In the genomic region with DNA sequence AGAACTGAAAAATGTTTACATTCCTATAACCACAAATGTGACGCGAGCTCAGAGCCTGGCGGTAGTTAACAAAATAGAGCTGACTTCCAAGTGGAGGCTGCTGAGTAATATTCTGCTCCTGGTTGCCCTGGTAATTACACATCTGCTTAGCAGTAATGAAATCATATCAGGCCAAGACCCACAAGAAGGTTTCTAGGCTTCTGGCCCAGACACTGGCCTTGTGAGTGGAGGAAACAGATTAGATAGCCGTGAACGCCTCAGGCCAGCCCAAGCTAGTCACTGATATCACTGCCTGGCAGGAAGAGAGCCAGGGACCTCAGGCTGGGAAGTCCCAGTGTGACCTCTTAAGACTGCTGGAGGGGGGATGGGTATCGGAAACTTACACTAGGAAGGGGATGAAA, we compare ENCODE assay signal across 8 mouse cellular contexts. TPM values are rescaled to one million over a fixed set of nuclear protein-coding genes. Genes with fewer than 3 reads are reported as not detected.
DNase-seq lines count a peak whose midpoint lies in the region; ATAC-seq and TF ChIP-seq lines count a peak whose summit lies in the region.

No protein-coding gene starts in this region.

- ATAC-seq in hindbrain, embryonic 12.5 days (ENCODE audit: low FRiP score): no peak
- ATAC-seq in hindbrain, embryonic 16.5 days: peak; percentile 52; the same call in 1 of the 2 replicates
- ATAC-seq in liver, embryonic 13.5 days (ENCODE audit: low read depth): peak; percentile 92

- no peak overlapping the region for H3K4me3 ChIP-seq in hindbrain, embryonic 10.5 days
- H3K4me3 ChIP-seq in hindbrain, embryonic 12.5 days: no peak overlapping the region
- H3K4me3 ChIP-seq in hindbrain, embryonic 16.5 days (ENCODE audit: low read length): no peak overlapping the region
- H3K4me3 ChIP-seq in liver, embryonic 13.5 days (replicated peaks): no peak overlapping the region
- no peak overlapping the region for H3K4me3 ChIP-seq in layer of hippocampus, adult 2 months

- no peaks in the 10 kb centered on the region for H3K36me3 ChIP-seq in hindbrain, embryonic 10.5 days
- no peaks in the 10 kb centered on the region for H3K36me3 ChIP-seq in hindbrain, embryonic 12.5 days
- H3K36me3 ChIP-seq in hindbrain, embryonic 16.5 days (ENCODE audit: control insufficient read depth, insufficient read depth, low read length): no peaks in the 10 kb centered on the region
- H3K36me3 ChIP-seq in liver, embryonic 13.5 days: no peaks in the 10 kb centered on the region

- no peak for TF ChIP-seq CTCF in layer of hippocampus, adult 2 months (conservative IDR thresholded peaks at IDR 0.05)

- H3K27me3 ChIP-seq in hindbrain, embryonic 10.5 days (ENCODE audit: insufficient read depth, poor library complexity, severe bottlenecking): no peaks in the 10 kb centered on the region
- no peaks in the 10 kb centered on the region for H3K27me3 ChIP-seq in hindbrain, embryonic 12.5 days
- H3K27me3 ChIP-seq in hindbrain, embryonic 16.5 days (replicated peaks; ENCODE audit: control insufficient read depth, insufficient read depth, low read length): no peaks in the 10 kb centered on the region
- H3K27me3 ChIP-seq in liver, embryonic 13.5 days: no peaks in the 10 kb centered on the region

- peaks cover 19% of the 10 kb centered on the region for H3K4me1 ChIP-seq in hindbrain, embryonic 10.5 days (replicated peaks)
- peaks cover 7% of the 10 kb centered on the region for H3K4me1 ChIP-seq in hindbrain, embryonic 12.5 days
- H3K4me1 ChIP-seq in hindbrain, embryonic 16.5 days (ENCODE audit: control insufficient read depth, insufficient read depth, low read depth, low read length): peaks cover 7% of the 10 kb centered on the region
- H3K4me1 ChIP-seq in liver, embryonic 13.5 days (replicated peaks): peaks cover 44% of the 10 kb centered on the region

- H3K9me3 ChIP-seq in hindbrain, embryonic 10.5 days: no peaks in the 10 kb centered on the region
- no peaks in the 10 kb centered on the region for H3K9me3 ChIP-seq in hindbrain, embryonic 12.5 days (replicated peaks)
- H3K9me3 ChIP-seq in hindbrain, embryonic 16.5 days (ENCODE audit: control insufficient read depth, low read length): no peaks in the 10 kb centered on the region
- no peaks in the 10 kb centered on the region for H3K9me3 ChIP-seq in liver, embryonic 13.5 days (replicated peaks)

- WGBS in hindbrain, embryonic 10.5 days: 45% methylated on average over 6 of the region's 6 CpGs
- 46% methylated on average over 6 of the region's 6 CpGs for WGBS in hindbrain, embryonic 12.5 days
- 37% methylated on average over 6 of the region's 6 CpGs for WGBS in hindbrain, embryonic 16.5 days
- 3% methylated on average over 6 of the region's 6 CpGs for WGBS in liver, embryonic 13.5 days (ENCODE audit: insufficient replicate concordance)

- H3K9ac ChIP-seq in hindbrain, embryonic 12.5 days: no peak overlapping the region
- 0 out of 2 replicates have a peak overlapping the region, but pooled peaks have one; percentile 17 for H3K9ac ChIP-seq in hindbrain, embryonic 16.5 days (ENCODE audit: low read depth, low read length)
- H3K9ac ChIP-seq in liver, embryonic 13.5 days: no peak overlapping the region

- H3K27ac ChIP-seq in hindbrain, embryonic 10.5 days: peak overlapping the region; percentile 67; the same call in 1 of the 2 replicates
- H3K27ac ChIP-seq in hindbrain, embryonic 12.5 days: no peak overlapping the region
- peak overlapping the region; percentile 68; the same call in 1 of the 2 replicates for H3K27ac ChIP-seq in hindbrain, embryonic 16.5 days (ENCODE audit: low read depth, low read length)
- no peak overlapping the region; the same call in 1 of the 2 replicates for H3K27ac ChIP-seq in liver, embryonic 13.5 days
- no peak overlapping the region for H3K27ac ChIP-seq in layer of hippocampus, adult 2 months

- DNase-seq in hindbrain, embryonic 10.5 days (ENCODE audit: low spot score): peak; percentile 38
- DNase-seq in gastrocnemius, adult 8-10 months (ENCODE audit: low spot score in 2 of 2): peak; percentile 70 to 82
- peak; percentile 69 for DNase-seq in liver, embryonic 13.5 days
- peak; percentile 42 for DNase-seq in neural tube, embryonic 10.5 days (ENCODE audit: extremely low spot score, low spot score)
- DNase-seq in layer of hippocampus, adult 2 months (ENCODE audit: low spot score in 2 of 2): no peak
- DNase-seq in left cerebral cortex, postnatal 36 days (ENCODE audit: low spot score in 2 of 2): no peak

- no peak overlapping the region for H3K4me2 ChIP-seq in hindbrain, embryonic 12.5 days (replicated peaks)
- no peak overlapping the region for H3K4me2 ChIP-seq in hindbrain, embryonic 16.5 days (ENCODE audit: low read length)
- peak overlapping the region; percentile 23 for H3K4me2 ChIP-seq in liver, embryonic 13.5 days

- intact Hi-C loops in left cerebral cortex, postnatal 36 days (cut with DNase I): no loop called here

RNA-seq across cellular contexts. Expression of gene Usp3, which starts 27.6 kb away (rescaled TPM):
- polyA plus RNA-seq in hindbrain, embryonic 10.5 days (2016; fragmentation: Nextera tagmentation; extraction: Ambion mirVana): 84.2 and 97.7 TPM in 2 replicates
- 88.1 and 103 TPM in 2 replicates for polyA plus RNA-seq in hindbrain, embryonic 12.5 days (2016; fragmentation: Nextera tagmentation; extraction: Ambion mirVana)
- 10 to 100 TPM; 11.4 to 20.8 (median 13.5) TPM for total RNA-seq in gastrocnemius, adult 8-10 months (2022)
- 50.6 and 50.9 TPM in 2 replicates for polyA plus RNA-seq in hindbrain, embryonic 16.5 days (2015; fragmentation: Nextera tagmentation; extraction: Ambion mirVana)
- polyA plus RNA-seq in liver, embryonic 13.5 days (2015; fragmentation: Nextera tagmentation; extraction: Ambion mirVana): 15.4 and 18.8 TPM in 2 replicates
- 10 to 100 TPM; 41.8 to 45.5 TPM for total RNA-seq in layer of hippocampus, adult 2 months (2021)
- total RNA-seq in left cerebral cortex, postnatal 36 days (2021): 10 to 100 TPM; 33.5 to 36.8 TPM

Comparison
In these comparisons a context has a peak if more than half of its experiments do, and no peak if none do; other contexts are left out.
1. H3K27ac ChIP-seq: peak in hindbrain, embryonic 10.5 days (single experiment) and hindbrain, embryonic 16.5 days (single experiment); none in hindbrain, embryonic 12.5 days (single experiment), liver, embryonic 13.5 days (single experiment) and layer of hippocampus, adult 2 months (single experiment).
2. DNase-seq: peak in hindbrain, embryonic 10.5 days (single experiment), gastrocnemius, adult 8-10 months (2 of 2), liver, embryonic 13.5 days (single experiment) and neural tube, embryonic 10.5 days (single experiment); none in layer of hippocampus, adult 2 months (0 of 2) and left cerebral cortex, postnatal 36 days (0 of 2).